Mouse (Mus musculus) embryonic facial prominence, embryonic 13.5 days (tissue): ENCODE measurements at regions not wholly inside any gene's neighbourhood (a gene's known extent, or its start where the extent isn't known, plus 50 kb on each side); places are given as distances from the start of the nearest gene placed in this dataset. TPM values are rescaled to one million over a fixed set of nuclear protein-coding genes. Genes with fewer than 3 reads are reported as not detected.
A peak's percentile ranks its signal among the peaks of the same experiment; 100 is the strongest.

Experiments
- microRNA counts: library from miRNA; unstranded; fragments of <30 nt; microRNA quantifications from one replicate; lab custom pipeline; 2016
- microRNA-seq: library from miRNA; unstranded; fragments of <30 nt; microRNA quantifications from one replicate; pipeline ENCODE4, GENCODE M21; 2016

MicroRNAs in the stretch of these regions (microRNA counts, 519-probe panel; counts per million panel counts)
- 236 counts per million, percentile 44 among the panel's probes with 10 or more counts for microRNA mmu-miR-2136 (lab: Ali Mortazavi, UCI)

Small RNAs in the stretch of these regions (microRNA-seq; reads per million reads assigned to microRNA genes)
- not detected for gene Mir2136
